Mouse (Mus musculus) heart, adult 9 months (tissue): ENCODE results near the gene Rapgefl1.

ENCODE experiments used
- DNase-seq, 2 experiments: peaks; one replicate each; pipeline ENCODE4 v3.0.0; 2022; ENCODE audit warnings: low spot score in 2 of 2

Gene Rapgefl1

DNA sequence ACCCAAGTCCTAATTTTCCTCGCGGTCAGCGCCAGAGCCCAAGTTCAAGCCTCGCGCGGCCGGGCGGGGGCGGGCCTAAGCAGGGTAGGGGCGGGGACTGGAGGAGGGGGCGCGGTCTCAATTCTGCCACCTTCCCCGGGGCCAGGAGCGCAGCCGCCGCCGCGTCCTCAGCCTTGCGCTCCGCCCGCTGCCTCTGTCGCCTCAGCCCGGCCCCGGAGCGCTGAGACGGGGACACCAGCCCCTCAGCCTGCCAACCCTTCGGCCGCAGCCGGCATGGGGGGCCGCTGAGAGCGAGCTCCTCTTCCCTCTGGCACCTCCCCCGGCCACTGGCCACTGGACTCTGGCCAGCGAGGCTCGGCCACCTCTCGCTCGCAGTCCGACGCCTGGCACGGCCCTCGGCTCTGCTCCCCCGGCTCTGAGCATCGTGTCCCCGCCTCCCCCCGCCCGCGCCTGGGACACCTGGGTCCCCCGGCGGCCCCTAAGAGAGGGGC is at the start of gene Rapgefl1:
Gene Rapgefl1, plus strand, starts transcription at position 135 of the 491 bp plus-strand sequence.
- DNase-seq: peak; percentile 66 to 77

DNA sequence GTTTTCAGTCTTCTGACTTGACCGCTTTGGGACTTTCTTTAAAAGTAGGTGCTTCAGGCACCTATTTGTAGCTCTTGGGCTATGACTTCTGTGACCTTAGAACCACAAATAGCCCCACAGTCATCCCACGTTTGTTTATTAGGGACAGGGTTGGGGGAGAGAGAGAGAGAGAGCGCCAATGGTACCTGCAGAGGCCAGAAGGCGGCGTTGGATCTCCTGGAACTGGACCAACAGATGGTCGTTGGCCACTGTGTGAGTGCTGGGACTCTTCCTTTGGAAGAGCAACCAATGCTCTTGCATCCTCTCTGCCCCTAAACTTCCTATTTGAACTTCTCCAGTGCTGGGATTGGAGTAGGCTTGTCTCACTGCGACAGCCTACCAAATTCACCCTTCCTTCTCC is 49.4 kb upstream of the Rapgefl1 start:
- DNase-seq: no peak

DNA sequence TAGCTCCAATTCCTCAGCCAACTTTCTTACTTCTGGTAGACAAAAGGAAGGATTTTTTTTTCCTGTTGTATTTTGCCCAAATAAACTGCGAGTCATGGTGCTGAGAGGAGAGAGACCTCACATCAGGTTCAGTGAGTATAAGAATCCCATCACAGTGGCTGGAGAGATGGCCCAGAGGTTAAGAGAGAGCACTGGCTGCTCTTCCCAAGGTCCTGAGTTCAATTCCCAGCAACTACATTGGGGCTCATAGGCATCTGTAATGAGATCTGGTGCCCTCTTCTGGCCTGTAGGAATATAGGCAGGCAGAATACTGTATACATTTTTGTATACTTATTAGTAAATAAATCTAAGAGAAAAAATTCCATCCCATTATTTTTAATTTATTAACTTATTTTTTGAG is 48.9 kb upstream of the Rapgefl1 start:
- no peak for DNase-seq

DNA sequence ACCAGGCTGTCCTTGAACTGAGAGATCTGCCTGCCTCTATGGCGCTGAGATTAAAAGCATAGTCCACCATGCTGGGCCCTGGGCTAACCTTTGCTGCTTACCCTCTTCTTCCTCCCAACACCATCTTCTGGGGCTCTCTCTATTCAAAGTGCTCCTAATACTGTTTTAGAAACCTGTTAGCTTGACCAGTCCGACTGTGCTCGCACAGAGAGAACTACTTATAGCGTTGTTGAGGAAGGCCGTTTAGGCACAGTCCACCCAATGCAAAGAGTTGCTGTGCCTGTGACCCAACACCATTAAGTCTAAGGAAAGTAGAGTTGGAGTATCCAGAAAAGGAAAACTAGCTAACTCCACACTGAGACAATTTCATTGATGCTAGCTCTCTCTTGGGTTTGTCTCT is 48.4 kb upstream of the Rapgefl1 start:
- DNase-seq: no peak

DNA sequence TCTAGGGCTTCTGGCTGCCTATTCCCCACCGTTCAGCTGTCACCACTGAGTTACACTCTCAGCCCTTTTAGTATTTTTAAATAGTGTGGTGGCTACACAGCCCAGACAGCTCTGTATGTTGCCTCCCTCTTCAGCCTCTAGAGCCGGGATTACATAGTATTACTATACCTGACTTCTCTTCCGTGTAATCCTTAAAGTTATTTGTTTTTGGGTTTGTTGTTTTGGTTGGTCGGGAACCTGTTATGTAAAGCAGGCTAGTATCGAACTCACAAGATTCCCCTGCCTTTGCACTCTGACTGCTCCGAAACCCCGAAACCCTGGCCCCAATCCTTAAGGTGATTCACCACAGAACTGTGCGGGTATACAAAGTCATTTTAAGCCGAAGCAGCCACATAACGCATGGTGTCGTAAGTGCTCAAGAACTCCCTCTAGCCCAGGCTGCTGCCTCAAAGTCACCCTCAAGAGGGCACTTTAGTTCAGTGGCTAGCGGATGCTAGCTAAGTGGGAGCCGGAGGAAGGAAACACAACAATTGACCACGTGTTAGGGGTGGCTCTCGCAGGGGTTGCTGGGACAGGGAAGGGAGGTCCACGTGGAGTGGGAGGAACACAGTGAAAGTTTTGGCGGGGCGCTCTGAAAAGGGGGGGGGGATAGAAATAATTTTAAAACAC is 47.9 kb upstream of the Rapgefl1 start:
- DNase-seq: peak; percentile 96

DNA sequence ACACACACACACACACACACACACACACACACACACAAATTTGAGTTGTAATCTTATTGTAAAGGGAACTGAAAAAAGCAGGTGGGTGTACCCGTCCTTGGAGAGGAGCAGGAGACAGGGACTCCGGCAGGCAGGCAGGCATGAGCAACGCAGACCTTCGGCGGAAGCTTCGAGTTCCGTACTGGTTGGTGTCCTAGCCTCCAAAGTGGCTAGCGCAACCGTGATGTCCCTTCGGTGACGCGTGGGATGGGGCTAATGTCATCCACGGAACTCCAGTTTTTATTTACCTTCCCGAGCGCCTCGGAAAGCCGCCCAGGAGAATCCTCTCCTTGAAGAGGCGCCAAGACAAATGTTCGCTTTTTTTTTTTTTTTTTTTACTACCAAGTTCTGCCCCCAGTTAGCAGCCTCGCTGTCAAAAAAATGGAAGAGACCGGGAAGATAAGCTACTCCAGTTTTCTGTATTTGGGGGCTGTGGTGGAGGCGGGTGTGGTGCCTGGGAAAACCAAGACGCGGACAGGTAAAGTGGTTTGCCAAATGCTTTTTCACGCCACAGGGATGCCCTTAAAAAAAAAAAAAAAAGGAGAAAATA is 47.3 kb upstream of the Rapgefl1 start:
- peak in 1 of 2 experiments; percentile 46 for DNase-seq

DNA sequence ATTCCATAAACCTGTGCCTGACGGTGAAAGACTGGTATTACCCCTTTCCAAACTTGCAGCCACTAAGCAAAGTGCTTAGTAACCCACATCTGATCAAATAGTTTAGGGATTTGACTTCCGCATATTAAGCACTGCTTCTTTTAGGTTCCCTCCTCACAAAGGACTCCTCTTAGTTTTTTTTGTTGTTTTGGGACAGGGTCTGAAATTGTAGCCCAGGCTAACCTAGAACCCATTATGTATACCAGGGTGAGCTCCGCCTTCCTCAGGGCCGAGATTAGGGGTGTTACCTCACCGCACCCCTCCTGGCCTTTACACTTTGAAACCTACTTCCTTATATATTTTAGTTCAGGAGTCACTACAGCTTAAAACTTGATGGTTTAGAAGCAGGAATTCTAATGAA is 46.8 kb upstream of the Rapgefl1 start:
- DNase-seq: no peak

DNA sequence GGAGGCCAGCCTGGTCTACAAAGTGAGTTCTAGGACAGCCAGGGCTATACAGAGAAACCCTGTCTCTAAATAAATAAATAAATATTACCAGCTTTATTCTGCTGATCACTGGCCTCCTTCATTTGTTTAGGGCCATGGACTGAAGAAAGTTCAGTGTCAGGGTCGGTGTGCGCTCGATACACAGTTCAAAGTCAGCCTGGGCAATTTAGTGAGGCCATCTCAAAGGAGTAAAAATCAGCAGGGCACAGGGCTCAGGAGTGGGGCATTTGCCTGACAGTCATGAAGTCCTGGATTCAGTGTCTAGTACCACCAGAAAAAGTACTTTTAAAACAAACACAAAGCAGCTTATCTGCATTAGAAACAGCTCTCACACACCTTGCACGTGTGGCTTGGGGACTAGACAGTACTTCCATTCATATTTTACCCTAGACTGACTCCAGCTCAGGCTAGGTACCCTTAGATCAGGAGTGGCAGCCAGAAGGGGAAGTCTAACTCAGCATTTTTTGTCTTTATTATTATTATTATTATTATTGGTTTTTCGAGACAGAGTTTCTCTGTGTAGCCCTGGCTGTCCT is 45.9 kb upstream of the Rapgefl1 start:
- DNase-seq: no peak

DNA sequence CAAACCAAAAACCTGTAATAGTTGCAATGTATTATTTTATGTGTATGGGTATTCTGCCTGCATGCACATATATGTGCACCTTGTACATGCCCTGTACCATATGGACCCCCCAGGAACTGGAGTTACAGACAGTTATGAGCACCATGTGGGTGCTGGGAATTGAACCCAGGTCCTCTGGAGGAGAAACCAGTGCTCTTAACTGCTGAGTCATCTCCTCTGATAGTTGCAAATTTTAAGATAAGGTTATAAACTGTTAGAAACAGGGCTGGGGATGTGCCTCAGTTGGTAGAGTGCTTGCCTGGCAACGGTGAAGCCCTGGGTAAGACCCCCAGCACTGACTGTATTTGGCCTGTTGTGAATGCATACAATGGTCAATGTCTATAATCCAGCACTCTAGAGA is 45.1 kb upstream of the Rapgefl1 start:
- no peak for DNase-seq

DNA sequence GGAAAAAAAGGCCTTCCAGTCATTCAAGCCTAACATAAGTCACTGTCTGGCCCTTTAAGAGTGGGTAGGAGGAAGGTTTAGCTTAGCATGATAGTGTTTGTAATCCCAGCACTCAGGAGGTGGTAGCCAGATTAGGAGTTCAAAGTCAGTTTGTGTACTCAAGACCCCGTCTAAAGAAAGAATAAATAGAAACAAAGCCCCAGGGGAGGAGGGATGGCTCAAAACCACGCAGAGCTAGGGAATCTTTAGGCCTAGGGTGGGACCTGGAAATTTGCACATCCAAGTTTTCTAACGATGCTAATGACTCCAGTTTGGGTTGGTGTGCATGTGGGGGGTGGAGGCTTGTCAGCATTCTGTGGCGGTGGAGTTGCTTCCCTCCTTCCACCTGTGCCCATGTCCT is 44.5 kb upstream of the Rapgefl1 start:
- DNase-seq: no peak

DNA sequence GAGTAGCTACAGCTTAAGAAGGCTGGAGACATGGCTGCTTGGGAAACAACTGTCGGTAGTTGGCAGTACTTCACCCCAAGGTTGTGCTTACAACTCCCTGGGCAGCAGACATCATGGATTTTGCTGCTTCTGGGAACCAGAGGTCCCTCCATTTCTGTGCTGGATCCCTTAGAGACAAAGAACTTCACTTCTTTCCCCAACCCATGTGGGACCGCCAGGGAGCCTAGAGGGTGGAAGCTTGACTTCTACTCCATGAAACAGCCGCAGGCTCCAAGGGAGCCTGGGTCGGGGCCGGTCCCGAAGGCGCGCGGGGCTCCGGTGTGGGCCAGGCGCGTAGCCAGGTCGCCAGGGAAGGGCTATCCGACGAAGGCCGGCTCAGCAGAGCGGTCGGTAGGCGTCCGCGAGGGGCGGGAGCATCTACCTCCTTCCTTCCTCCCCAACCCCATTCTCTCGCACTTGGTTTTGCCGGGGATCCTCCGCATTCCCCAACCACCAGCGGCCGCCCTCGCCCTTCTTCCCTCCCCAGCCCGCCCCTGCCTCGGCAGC is 42.0 kb upstream of the Rapgefl1 start:
- DNase-seq: peak; percentile 82 to 83

DNA sequence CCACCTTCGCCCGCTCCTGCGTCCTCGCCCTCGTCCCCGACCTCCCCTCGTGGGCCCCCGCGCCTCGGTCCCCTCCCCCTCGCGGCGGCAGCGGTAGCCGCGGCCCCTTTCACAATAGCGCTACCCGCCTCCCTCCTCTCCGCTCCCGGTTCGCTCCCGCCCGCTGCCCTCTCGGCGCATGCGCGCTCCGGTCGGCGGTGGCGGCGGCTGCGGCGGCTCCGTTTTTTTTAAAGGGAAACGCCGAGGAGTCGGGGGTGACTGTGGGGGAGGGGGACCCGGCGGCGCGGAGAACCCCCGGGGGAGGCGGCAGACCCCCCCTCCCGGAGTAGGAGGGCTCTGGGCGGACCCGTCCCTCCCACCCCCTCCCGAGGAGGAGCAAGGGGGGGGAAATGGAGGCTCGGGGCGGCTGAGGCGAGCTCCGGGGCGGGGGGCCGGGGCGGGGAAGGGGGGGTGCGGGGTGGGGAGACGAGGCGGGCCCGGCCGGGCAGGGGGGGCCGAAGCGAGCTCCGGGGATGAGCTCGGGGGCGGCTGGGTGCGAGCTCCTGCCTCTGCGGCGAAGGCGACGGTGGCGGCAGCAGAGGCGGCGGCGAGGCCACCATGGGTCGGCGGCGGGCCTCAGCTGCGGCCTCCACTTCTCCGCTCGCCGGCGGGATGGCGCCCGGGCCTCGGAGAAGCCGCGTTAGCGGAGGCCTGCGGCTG is 41.4 kb upstream of the Rapgefl1 start, which contains the start of gene Msl1:
Gene Msl1, plus strand, starts transcription at position 502 of the 699 bp plus-strand sequence.
- DNase-seq: peak; percentile 90 to 91

DNA sequence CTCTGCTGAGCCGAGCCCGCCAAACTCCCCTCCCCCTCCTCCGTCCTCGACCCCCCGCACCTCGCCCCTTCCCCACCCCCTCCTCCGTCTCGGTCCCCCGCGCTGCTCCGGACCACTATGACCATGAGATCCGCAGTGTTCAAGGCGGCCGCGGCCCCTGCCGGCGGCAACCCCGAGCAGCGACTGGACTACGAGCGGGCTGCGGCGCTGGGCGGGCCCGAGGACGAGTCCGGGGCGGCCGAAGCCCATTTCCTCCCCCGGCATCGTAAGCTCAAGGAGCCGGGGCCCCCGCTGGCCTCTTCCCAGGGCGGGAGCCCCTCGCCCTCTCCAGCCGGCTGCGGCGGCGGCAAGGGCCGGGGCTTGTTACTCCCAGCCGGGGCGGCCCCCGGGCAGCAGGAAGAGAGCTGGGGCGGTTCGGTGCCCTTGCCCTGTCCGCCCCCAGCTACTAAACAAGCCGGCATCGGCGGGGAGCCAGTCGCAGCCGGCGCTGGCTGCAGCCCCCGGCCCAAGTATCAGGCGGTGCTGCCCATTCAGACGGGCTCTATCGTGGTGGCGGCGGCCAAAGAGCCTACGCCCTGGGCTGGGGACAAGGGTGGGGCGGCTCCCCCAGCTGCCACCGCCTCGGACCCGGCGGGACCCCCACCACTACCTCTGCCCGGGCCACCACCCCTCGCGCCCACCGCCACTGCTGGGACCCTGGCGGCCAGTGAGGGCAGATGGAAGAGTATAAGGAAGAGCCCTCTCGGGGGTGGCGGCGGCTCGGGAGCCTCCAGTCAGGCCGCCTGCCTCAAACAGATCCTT is 40.7 kb upstream of the Rapgefl1 start:
- DNase-seq: peak; percentile 54 to 65

DNA sequence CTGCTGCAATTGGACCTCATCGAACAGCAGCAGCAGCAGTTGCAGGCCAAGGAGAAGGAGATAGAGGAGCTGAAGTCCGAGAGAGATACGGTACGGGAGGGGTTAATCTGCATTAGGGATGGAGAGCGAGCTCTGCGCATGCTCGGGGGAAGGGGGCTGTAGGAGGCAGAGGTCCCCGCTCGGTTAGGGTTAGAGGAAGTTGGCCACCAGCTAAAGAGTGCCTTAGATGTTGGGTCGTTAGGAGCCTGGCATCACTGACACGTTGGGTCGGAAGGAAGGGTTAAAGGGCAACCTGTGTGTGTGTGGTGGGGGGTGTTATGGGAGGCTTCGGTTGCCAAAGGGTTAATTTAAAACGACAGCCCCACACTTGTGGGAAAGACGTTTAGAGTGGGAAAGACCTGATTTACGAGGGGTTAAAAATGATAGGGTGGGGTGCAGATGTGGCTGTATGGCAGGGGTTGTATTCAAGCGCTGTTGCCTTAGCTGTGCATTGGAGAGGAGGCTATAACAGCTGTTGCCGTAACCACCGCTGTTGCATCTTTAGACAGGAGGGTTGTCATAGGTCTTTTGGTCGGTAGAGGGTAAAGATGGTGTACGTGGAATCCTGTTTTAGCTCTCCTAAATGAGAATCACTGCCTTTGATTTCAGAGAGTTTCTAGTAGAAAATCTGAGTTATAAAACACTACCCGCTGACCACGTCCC is 39.9 kb upstream of the Rapgefl1 start:
- DNase-seq: peak in 1 of 2 experiments; percentile 30

DNA sequence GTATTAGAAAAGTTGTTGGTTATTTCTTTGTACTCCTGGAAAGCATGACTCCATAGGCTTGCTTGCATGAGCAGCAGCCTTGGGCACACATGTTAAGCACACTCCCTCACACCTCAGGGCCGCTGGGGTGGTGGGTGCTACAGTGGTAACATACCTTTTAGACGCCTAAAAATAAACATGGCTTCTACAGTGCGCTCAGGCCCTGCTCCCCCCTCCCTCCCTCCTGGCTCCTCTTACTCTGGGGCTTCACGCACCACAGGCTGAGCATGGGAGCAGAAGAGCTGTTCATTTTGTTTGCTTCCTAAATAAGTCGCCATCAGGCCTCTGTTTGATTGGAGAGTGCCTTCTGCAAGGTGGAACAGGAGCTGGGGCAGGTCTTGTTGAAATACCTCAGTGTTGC is 39.3 kb upstream of the Rapgefl1 start:
- peak in 1 of 2 experiments; percentile 29 for DNase-seq

DNA sequence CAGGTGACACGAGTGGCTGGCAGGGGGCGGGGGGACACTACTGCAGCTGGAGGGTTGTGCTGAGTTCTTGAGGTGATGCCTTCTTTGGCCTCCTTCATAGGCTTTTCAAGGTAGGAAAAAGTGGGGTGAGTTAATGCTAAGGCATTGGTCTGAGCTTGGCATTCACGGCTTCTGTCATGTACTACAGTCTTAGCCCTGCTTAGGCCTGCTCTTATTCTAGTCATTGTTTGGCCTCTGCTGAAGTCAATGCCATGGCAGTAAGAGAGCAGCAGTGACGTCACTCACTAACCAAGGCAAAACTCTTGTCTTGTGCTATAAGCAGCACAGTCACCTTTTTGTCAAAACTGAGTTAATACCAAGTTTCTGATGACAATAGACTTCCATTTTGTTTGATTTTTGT is 38.7 kb upstream of the Rapgefl1 start:
- DNase-seq: no peak

DNA sequence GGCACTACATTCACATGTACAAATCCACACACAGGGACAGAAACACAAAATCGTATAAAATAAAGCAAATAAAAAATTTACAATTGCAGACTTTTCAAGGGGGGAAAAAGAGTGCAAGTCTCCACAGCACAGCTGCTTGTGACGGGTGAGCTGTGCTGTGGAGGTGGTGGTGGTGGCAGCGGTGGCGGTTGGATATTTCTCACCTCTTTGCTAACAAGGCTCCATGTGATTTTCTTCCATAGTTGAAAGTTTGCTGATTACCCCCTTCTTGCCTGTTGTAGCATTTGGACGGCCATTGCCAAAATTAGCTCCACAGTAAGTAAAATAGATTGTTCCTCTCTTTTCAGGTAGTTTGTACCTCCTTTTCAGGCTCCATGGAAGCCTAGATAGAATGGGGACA is 32.0 kb upstream of the Rapgefl1 start, which contains the start of gene Casc3:
Gene Casc3, plus strand, starts transcription at position 301 of the 400 bp plus-strand sequence.
- DNase-seq: no peak

DNA sequence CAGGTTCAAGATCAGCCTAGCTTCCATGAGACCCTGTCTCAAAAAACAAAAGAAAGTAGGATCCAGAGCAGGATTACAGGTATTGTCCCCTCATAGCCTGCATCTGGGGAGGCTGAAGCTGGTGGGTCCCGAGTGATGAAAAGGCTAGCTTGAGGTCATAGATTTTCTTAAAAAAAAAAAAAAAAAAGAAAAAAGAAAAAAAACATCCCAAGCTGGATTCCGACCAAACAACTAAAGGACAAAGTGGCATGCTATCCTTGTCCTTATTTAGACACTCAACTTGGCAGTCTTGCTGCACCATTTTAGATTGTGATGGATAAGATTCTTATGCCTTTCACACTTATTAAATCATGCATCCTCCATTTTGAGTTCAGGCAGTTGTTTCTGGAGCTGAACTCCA is 28.2 kb upstream of the Rapgefl1 start:
- no peak for DNase-seq

DNA sequence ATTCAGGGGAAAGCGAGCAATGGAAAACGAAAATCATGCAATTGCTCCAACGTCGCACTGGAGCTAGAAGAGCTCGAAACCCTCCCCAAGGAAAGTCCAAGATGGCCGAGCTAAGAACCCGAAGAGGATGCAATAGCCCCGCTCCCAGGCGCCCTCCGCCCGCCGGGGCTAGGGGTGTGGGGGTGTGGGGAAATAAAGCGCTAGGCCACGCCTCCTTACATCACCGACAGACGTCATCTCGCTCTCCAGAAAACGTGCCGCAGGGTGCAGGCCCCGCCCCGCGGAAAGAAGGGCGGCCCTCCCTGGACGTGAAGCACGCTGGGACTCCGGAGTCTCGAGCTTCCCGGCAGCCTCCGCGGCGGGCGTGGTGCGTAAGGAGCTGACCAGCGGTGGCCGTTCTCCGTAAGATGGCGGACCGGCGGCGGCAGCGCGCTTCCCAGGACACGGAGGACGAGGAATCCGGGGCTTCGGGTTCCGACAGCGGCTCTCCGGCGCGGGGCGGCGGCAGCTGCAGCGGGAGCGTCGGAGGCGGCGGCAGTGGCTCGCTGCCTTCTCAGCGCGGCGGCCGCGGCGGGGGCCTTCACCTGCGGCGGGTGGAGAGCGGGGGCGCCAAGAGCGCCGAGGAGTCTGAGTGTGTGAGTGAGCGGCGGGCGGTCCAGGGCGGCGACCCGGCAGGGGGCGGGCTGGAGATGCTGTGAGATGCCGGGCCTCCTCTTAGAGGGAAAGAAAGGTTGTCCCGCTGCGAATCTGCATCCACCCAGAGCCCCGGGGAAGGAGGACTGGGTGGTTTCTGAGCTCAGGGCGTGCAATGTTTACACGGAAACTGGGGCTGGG is 26.9 kb upstream of the Rapgefl1 start:
- peak; percentile 98 to 99 for DNase-seq

DNA sequence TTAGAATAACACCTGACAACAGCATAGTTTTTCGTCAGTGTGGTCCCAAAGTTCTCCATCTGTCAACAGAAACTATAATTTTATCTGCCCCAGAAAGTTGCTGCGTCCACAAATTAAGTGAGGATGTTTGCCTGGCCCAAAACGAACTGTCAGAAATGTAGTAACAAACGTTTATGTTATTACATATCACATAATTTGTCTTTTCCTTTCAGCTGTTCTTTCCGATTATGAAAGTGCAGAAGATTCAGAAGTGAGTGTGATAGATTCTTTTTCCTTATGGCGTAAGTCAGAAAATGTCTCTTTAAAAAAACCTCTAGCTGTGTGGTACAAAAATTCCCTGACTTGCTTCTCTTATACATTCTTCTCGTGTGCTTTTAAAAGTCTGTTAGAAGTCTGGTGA is 25.9 kb upstream of the Rapgefl1 start:
- no peak for DNase-seq
